Mouse (Mus musculus) liver, embryonic 15.5 days (tissue): ENCODE results near the gene Napepld. TPM values are rescaled to one million over a fixed set of nuclear protein-coding genes. Genes with fewer than 3 reads are reported as not detected.
A peak's percentile ranks its signal among the peaks of the same experiment; 100 is the strongest.
"Not testable (repeated sequence)": the region's sequence is repeated elsewhere in the genome, so short reads cannot be mapped to it uniquely, and the experiment has no call there.

Source experiments
- ATAC-seq: fragments of 200-750 bp; cut with Nextera tagmentation; 2 replicates; pipeline ENCODE4 v1.8.0; 2017; ENCODE audit warnings: moderate number of reproducible peaks, mild to moderate bottlenecking, moderate library complexity; ENCODE audit not compliant: insufficient read depth
- H3K27ac ChIP-seq: fragments of 300-500 bp; sonication (generic); replicated peaks from 2 replicates; pipeline ENCODE4 v1.5.1; 2015; ENCODE audit warnings: mild to moderate bottlenecking, inconsistent platforms
- H3K27me3 ChIP-seq: fragments of 300-500 bp; sonication (generic); 2 replicates; pipeline ENCODE4 v1.6.1; 2015; ENCODE audit warnings: mild to moderate bottlenecking, inconsistent platforms
- H3K36me3 ChIP-seq: fragments of 300-500 bp; sonication (generic); replicated peaks from 2 replicates; pipeline ENCODE4 v1.6.1; 2015; ENCODE audit warnings: moderate library complexity, mild to moderate bottlenecking, inconsistent platforms
- H3K4me1 ChIP-seq: fragments of 300-500 bp; sonication (generic); replicated peaks from 2 replicates; pipeline ENCODE4 v1.6.1; 2015; ENCODE audit warnings: inconsistent platforms
- H3K4me2 ChIP-seq: fragments of 300-500 bp; sonication (generic); 2 replicates; pipeline ENCODE4 v1.6.1; 2015; ENCODE audit warnings: moderate library complexity, mild to moderate bottlenecking, inconsistent platforms
- H3K4me3 ChIP-seq: fragments of 300-500 bp; sonication (generic); replicated peaks from 2 replicates; pipeline ENCODE4 v1.5.1; 2015; ENCODE audit warnings: mild to moderate bottlenecking, inconsistent platforms
- H3K9ac ChIP-seq: fragments of 300-500 bp; sonication (generic); 2 replicates; pipeline ENCODE4 v1.6.1; 2015; ENCODE audit warnings: moderate library complexity, mild to moderate bottlenecking, inconsistent platforms
- H3K9me3 ChIP-seq: fragments of 300-500 bp; sonication (generic); replicated peaks from 2 replicates; pipeline ENCODE4 v1.6.1; 2016; ENCODE audit warnings: inconsistent platforms
- WGBS: fragments of 180-500 bp; shearing (Covaris S2); methylation state at CpG from one replicate; pipeline ENCODE4 v1.1.7; 2015; ENCODE audit warnings: mixed read lengths; ENCODE audit not compliant: insufficient replicate concordance; 5-methylcytosine and 5-hydroxymethylcytosine counted together
- polyA plus RNA-seq: library from polyadenylated mRNA; unstranded; fragments of >200 nt; fragmentation: Nextera tagmentation; extraction: Ambion mirVana; gene quantifications from 2 replicates; pipeline ENCODE4 v1.2.1, GENCODE M21; 2015

Napepld gene
- polyA plus RNA-seq, 1 experiment from 2014 or later, result 0.74 TPM

- peaks cover 32% of the 10 kb centered on the region for H3K27me3 ChIP-seq
- H3K27ac ChIP-seq, result no peak overlapping the region
- peaks cover 24% of the 10 kb centered on the region for H3K4me1 ChIP-seq
- 14% methylated on average over 14 of the region's 14 CpGs for whole genome bisulfite sequencing
- H3K36me3 ChIP-seq, result peaks cover 14% of the 10 kb centered on the region
- peak overlapping the region; percentile 97 for H3K4me2 ChIP-seq
- no peaks in the 10 kb centered on the region for H3K9me3 ChIP-seq
- peak overlapping the region; percentile 73 for H3K4me3 ChIP-seq
- H3K9ac ChIP-seq, result no peak overlapping the region
- ATAC-seq, result no peak
Observed at GRCm38 (mm10) chr5:21644891-21645438, 56.2 kb downstream of the Napepld start.

- 19% methylated on average over 1 of the region's 1 CpGs for WGBS
- Histone ChIP-seq H3K9ac (no peak overlapping the region), H3K27ac (no peak overlapping the region), H3K4me1 (peaks cover 24% of the 10 kb centered on the region), H3K9me3 (no peaks in the 10 kb centered on the region), H3K27me3 (peaks cover 37% of the 10 kb centered on the region), H3K4me3 (no peak overlapping the region), H3K4me2 (no peak overlapping the region), H3K36me3 (0 out of 2 replicates have a peak, but pooled peaks cover 1% of the 10 kb centered on the region)
- ATAC-seq, result no peak
Observed at GRCm38 (mm10) chr5:21643606-21644005, 57.6 kb downstream of the Napepld start.

- no peaks in the 10 kb centered on the region for H3K9me3 ChIP-seq
- 0% methylated on average over 1 of the region's 1 CpGs for WGBS
Observed at GRCm38 (mm10) chr5:21640961-21641360, 60.2 kb downstream of the Napepld start.

GRCm38 (mm10) chr5:21625916-21626315 is 75.3 kb downstream of the Napepld start:
- Histone ChIP-seq H3K27me3 (no peaks in the 10 kb centered on the region), H3K9me3 (no peaks in the 10 kb centered on the region), H3K9ac (no peak overlapping the region), H3K27ac (no peak overlapping the region), H3K4me1 (no peaks in the 10 kb centered on the region), H3K36me3 (no peaks in the 10 kb centered on the region), H3K4me2 (no peak overlapping the region), H3K4me3 (no peak overlapping the region)
- no peak for ATAC-seq

More at GRCm38 (mm10) chr5:21640961-21641360, 60.2 kb downstream of the Napepld start:
- Histone ChIP-seq H3K27ac (no peak overlapping the region), H3K36me3 (no peaks in the 10 kb centered on the region), H3K4me2 (no peak overlapping the region), H3K4me1 (peaks cover 11% of the 10 kb centered on the region), H3K4me3 (no peak overlapping the region), H3K27me3 (peaks cover 43% of the 10 kb centered on the region), H3K9ac (no peak overlapping the region)
- ATAC-seq, result no peak

- WGBS, result 22% methylated on average over 3 of the region's 3 CpGs
- Histone ChIP-seq H3K4me3 (no peak overlapping the region), H3K9ac (no peak overlapping the region), H3K9me3 (no peaks in the 10 kb centered on the region), H3K4me2 (no peak overlapping the region), H3K4me1 (peaks cover 7% of the 10 kb centered on the region), H3K36me3 (no peaks in the 10 kb centered on the region), H3K27me3 (no peaks in the 10 kb centered on the region), H3K27ac (no peak overlapping the region)
- 0 out of 2 replicates have a peak, but pooled peaks have one; percentile 22 for ATAC-seq
Observed at GRCm38 (mm10) chr5:21616450-21617009, 84.7 kb downstream of the Napepld start.

- 86% methylated on average over 11 of the region's 11 CpGs for whole genome bisulfite sequencing
- ATAC-seq, H3K4me2 ChIP-seq, H3K36me3 ChIP-seq, H3K4me3 ChIP-seq, H3K9me3 ChIP-seq, H3K27ac ChIP-seq, H3K9ac ChIP-seq, H3K4me1 ChIP-seq, H3K27me3 ChIP-seq: not testable (repeated sequence)
Observed at GRCm38 (mm10) chr5:21614299-21614698, 86.9 kb downstream of the Napepld start.

Other genes with a start within 250 kb of the Napepld start
- gene Lrrc17, start 157.8 kb downstream of the Napepld start, polyA plus RNA-seq, result 2.0 and 2.5 TPM in 2 replicates
- 0.08 and 0.16 TPM in 2 replicates for gene Fbxl13, start 55.8 kb downstream of the Napepld start, polyA plus RNA-seq
- 5.7 TPM in 2 replicates for gene Armc10, start 55.6 kb downstream of the Napepld start, polyA plus RNA-seq
- gene Pmpcb, start 35.7 kb upstream of the Napepld start, polyA plus RNA-seq, result 38.9 and 44.4 TPM in 2 replicates
- 21.5 and 23.3 TPM in 2 replicates for gene Dnajc2, start 83.9 kb upstream of the Napepld start, polyA plus RNA-seq
- 111 and 116 TPM in 2 replicates for gene Psmc2, start 83.9 kb upstream of the Napepld start, polyA plus RNA-seq
- gene Slc26a5, start 164.2 kb upstream of the Napepld start, polyA plus RNA-seq, result not detected in 2 replicates